Mouse (Mus musculus): ENCODE data around the gene Daxx. TPM values are rescaled to one million over a fixed set of nuclear protein-coding genes. Genes with fewer than 3 reads are reported as not detected.
A peak's percentile ranks its signal among the peaks of the same experiment; 100 is the strongest.
"Not testable (repeated sequence)": the region's sequence is repeated elsewhere in the genome, so short reads cannot be mapped to it uniquely, and the experiment has no call there.

Daxx gene
- total RNA-seq, 2 experiments from 2014 or later = 16.5 to 18.0 TPM

GRCm38 (mm10) chr17:33903911-33904651 lies 5.1 kb upstream of the Daxx start:
- DNase-seq = not testable (repeated sequence)

- DNase-seq = not testable (repeated sequence)
Measured at GRCm38 (mm10) chr17:33904835-33905234, 4.4 kb upstream of the Daxx start, which contains the start of gene Platr17. TSS of gene Platr17 (plus strand) at chr17:33905135.

- peak; percentile 59 for DNase-seq
Measured at GRCm38 (mm10) chr17:33908331-33909076, 710 bp upstream of the Daxx start.

- peak; percentile 46 for DNase-seq
Measured at GRCm38 (mm10) chr17:33909869-33910250, 646 bp downstream of the Daxx start.

GRCm38 (mm10) chr17:33910346-33911051 lies 1.3 kb downstream of the Daxx start:
- DNase-seq = no peak

GRCm38 (mm10) chr17:33911052-33911812 lies 2.0 kb downstream of the Daxx start:
- no peak for DNase-seq

GRCm38 (mm10) chr17:33911813-33912414 lies 2.7 kb downstream of the Daxx start:
- DNase-seq = no peak

- DNase-seq = no peak
Measured at GRCm38 (mm10) chr17:33913264-33913663, 4.0 kb downstream of the Daxx start.

- no peak for DNase-seq
Measured at GRCm38 (mm10) chr17:33913905-33914304, 4.7 kb downstream of the Daxx start.

- no peak for DNase-seq
Measured at GRCm38 (mm10) chr17:33914969-33915391, 5.8 kb downstream of the Daxx start.

- peak; percentile 96 for DNase-seq
Measured at GRCm38 (mm10) chr17:33915671-33916250, 6.5 kb downstream of the Daxx start, which contains the start of the genes Tapbp and Zbtb22. TSS of gene Tapbp (plus strand) at chr17:33915899. TSS of gene Zbtb22 (plus strand) at chr17:33915904.

GRCm38 (mm10) chr17:33916294-33916693 lies 7.1 kb downstream of the Daxx start:
- no peak for DNase-seq

GRCm38 (mm10) chr17:33916847-33917655 lies 7.8 kb downstream of the Daxx start:
- no peak for DNase-seq

- no peak for DNase-seq
Measured at GRCm38 (mm10) chr17:33917656-33918292, 8.6 kb downstream of the Daxx start.

GRCm38 (mm10) chr17:33918293-33919203 lies 9.3 kb downstream of the Daxx start:
- DNase-seq = no peak

- DNase-seq = peak; percentile 85
Measured at GRCm38 (mm10) chr17:33919351-33920281, 10.4 kb downstream of the Daxx start.

GRCm38 (mm10) chr17:33920282-33921097 lies 11.3 kb downstream of the Daxx start:
- DNase-seq = peak; percentile 89
